Mouse (Mus musculus) brain, embryonic 14.5 days (tissue): ENCODE measurements around the gene Serpinh1.

ENCODE experiments used
- CTCF ChIP-seq: fragments of 200-500 bp; IDR thresholded peaks from 2 replicates; pipeline ENCODE4 v1.5.1; 2012; ENCODE audit warnings: inconsistent platforms, mild to moderate bottlenecking, moderate library complexity, borderline replicate concordance; ENCODE audit not compliant: insufficient read depth, insufficient read length; ENCODE audit errors: extremely low read depth
- POLR2A ChIP-seq: fragments of 200-500 bp; IDR thresholded peaks from 2 replicates; pipeline ENCODE4 v1.6.1; 2012; ENCODE audit warnings: mild to moderate bottlenecking, inconsistent platforms, borderline replicate concordance; ENCODE audit not compliant: poor library complexity, insufficient read depth, insufficient read length, severe bottlenecking; ENCODE audit errors: extremely low read depth

- TF ChIP-seq POLR2A, result no peak
- TF ChIP-seq CTCF, result no peak
Measured at GRCm38 (mm10) chr7:99326128-99326527, 26.9 kb downstream of the Serpinh1 start.
